Mouse (Mus musculus) bone marrow, adult 2 months (tissue): ENCODE measurements at regions not wholly inside any gene's neighbourhood (a gene's known extent, or its start where the extent isn't known, plus 50 kb on each side); places are given as distances from the start of the nearest gene placed in this dataset.

Experiments used
- CTCF ChIP-seq: fragments of 200-500 bp; IDR thresholded peaks from 2 replicates; pipeline ENCODE4 v1.5.1; 2011; ENCODE audit warnings: low read length, control low read depth; ENCODE audit not compliant: control insufficient read depth, insufficient read depth
- POLR2A ChIP-seq: fragments of 200-500 bp; IDR thresholded peaks from 2 replicates; pipeline ENCODE4 v1.6.1; 2011; ENCODE audit warnings: low read depth, mild to moderate bottlenecking, control low read depth, low read length, borderline replicate concordance; ENCODE audit not compliant: control insufficient read depth

DNA sequence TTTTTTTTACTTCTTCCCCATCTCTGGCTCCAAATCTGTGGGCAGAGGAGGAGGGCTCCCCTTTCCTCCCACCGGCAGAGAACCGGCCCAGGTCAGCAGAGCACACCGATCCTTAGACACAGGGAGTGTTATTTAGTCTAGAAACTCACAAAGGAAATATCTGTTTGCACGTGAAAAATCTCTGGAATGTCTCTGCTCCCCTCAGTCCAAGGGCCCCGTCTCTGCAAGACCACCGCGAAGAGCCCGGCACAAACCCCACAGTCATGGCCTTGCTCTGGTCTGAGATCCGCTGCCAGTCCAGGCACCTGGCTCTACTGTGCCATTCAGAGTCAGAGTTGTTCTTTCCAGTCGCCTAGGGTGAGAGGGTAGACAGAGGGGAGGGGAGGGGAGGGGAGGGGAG is 69.7 kb upstream of the Slc25a33 start:
- no peak for TF ChIP-seq CTCF
- no peak for TF ChIP-seq POLR2A
